10 mouse cellular contexts compared by ENCODE assay signal in genomic region chr1:39869721-39870201, GRCm38 (mm10). TPM values are rescaled to one million over a fixed set of nuclear protein-coding genes. Genes with fewer than 3 reads are reported as not detected.
DNase-seq lines count a peak whose midpoint lies in the region.
"Had no signal": no experiment of that assay in that cellular context is flagged by ENCODE, and none has a peak within 500 bp of the region (broad histone marks: within the 10 kb centered on the region; RNA-seq: fewer than 3 reads in every experiment).

No protein-coding gene starts in this region.

- H3K4me3 ChIP-seq in heart, embryonic 10.5 days: no peak overlapping the region
- H3K4me3 ChIP-seq: limb, embryonic 15.5 days had no signal

- peak overlapping the region; percentile 63; the same call in 1 of the 2 replicates for H3K27ac ChIP-seq in heart, embryonic 10.5 days
- H3K27ac ChIP-seq: limb, embryonic 15.5 days had no signal

- no peaks in the 10 kb centered on the region for H3K27me3 ChIP-seq in heart, embryonic 10.5 days (ENCODE audit: insufficient read depth, poor library complexity, severe bottlenecking)
- H3K27me3 ChIP-seq: CH12.LX; limb, embryonic 15.5 days had no signal

- H3K36me3 ChIP-seq in heart, embryonic 10.5 days: no peaks in the 10 kb centered on the region
- H3K36me3 ChIP-seq: limb, embryonic 15.5 days had no signal

- peaks cover 38% of the 10 kb centered on the region for H3K4me1 ChIP-seq in heart, embryonic 10.5 days

- no peaks in the 10 kb centered on the region for H3K9me3 ChIP-seq in heart, embryonic 10.5 days
- H3K9me3 ChIP-seq: limb, embryonic 15.5 days had no signal

- WGBS in heart, embryonic 10.5 days: 46% methylated on average over 12 of the region's 12 CpGs

- DNase-seq in gastrocnemius, adult 18-20 months (ENCODE audit: low spot score): peak; percentile 50
- no peak for DNase-seq in gastrocnemius, adult 8-10 months (ENCODE audit: low spot score in 2 of 2)
- peak; percentile 10 for DNase-seq in retina, postnatal 1 day
- DNase-seq in retina, embryonic 14.5 days (ENCODE audit: low spot score): no peak
- no peak for DNase-seq in heart, embryonic 10.5 days (ENCODE audit: low spot score)
- DNase-seq in ovary, adult 18-20 months (ENCODE audit: low spot score): no peak
- DNase-seq in spleen, postnatal 4 days (ENCODE audit: low spot score in 2 of 2): no peak
- no peak for DNase-seq in lung, postnatal 14 days

RNA-seq across cellular contexts. Expression of gene Map4k4, which starts 31.0 kb away (rescaled TPM):
- total RNA-seq in gastrocnemius, adult 18-20 months (2021): 10 to 100 TPM; 15.2 to 20.9 TPM
- 10 to 100 TPM; 10.5 to 18.2 (median 16.4) TPM for total RNA-seq in gastrocnemius, adult 8-10 months (2022)
- 19.0 and 24.7 TPM in 2 replicates for polyA plus RNA-seq in heart, embryonic 10.5 days (2016; fragmentation: Nextera tagmentation; extraction: Ambion mirVana)

Comparison
In these comparisons a context has a peak if more than half of its experiments do, and no peak if none do; other contexts are left out.
1. DNase-seq: peak in gastrocnemius, adult 18-20 months (single experiment) and retina, postnatal 1 day (single experiment); none in gastrocnemius, adult 8-10 months (0 of 2), retina, embryonic 14.5 days (single experiment), heart, embryonic 10.5 days (single experiment), ovary, adult 18-20 months (single experiment), spleen, postnatal 4 days (0 of 2) and lung, postnatal 14 days (single experiment).